Mouse (Mus musculus) heart, adult 8-10 months (tissue): ENCODE measurements around the gene Btbd6. TPM values are rescaled to one million over a fixed set of nuclear protein-coding genes. Genes with fewer than 3 reads are reported as not detected.

Experiments
- DNase-seq: peaks from one replicate; pipeline ENCODE4 v3.0.0; 2022; ENCODE audit warnings: low spot score
- total RNA-seq, 4 experiments: library from RNA; stranded (reverse); gene quantifications; 2 replicates each; pipeline ENCODE4 v1.2.4; 2022

Btbd6 gene
- total RNA-seq = 10 to 100 TPM; 21.6 to 29.6 (median 26.3) TPM

GRCm38 (mm10) chr12:112976371-112977073 lies at the start of gene Btbd6:
Btbd6 (plus strand) TSS chr12:112976482.
- peak; percentile 83 for DNase-seq

- no peak for DNase-seq
Measured at GRCm38 (mm10) chr12:112927265-112927664, 49.0 kb upstream of the Btbd6 start.

- no peak for DNase-seq
Measured at GRCm38 (mm10) chr12:112928401-112929241, 47.7 kb upstream of the Btbd6 start.

- peak; percentile 61 for DNase-seq
Measured at GRCm38 (mm10) chr12:112929562-112930352, 46.5 kb upstream of the Btbd6 start, which contains the start of gene Jag2. Jag2 (minus strand) TSS chr12:112929776.

GRCm38 (mm10) chr12:112932647-112933046 lies 43.6 kb upstream of the Btbd6 start:
- DNase-seq = no peak

GRCm38 (mm10) chr12:112937906-112938305 lies 38.4 kb upstream of the Btbd6 start:
- DNase-seq = no peak

GRCm38 (mm10) chr12:112938366-112938765 lies 37.9 kb upstream of the Btbd6 start:
- DNase-seq = no peak

GRCm38 (mm10) chr12:112938873-112939565 lies 37.3 kb upstream of the Btbd6 start:
- no peak for DNase-seq

GRCm38 (mm10) chr12:112940238-112940637 lies 36.0 kb upstream of the Btbd6 start:
- no peak for DNase-seq

GRCm38 (mm10) chr12:112940710-112941109 lies 35.6 kb upstream of the Btbd6 start:
- no peak for DNase-seq

- no peak for DNase-seq
Measured at GRCm38 (mm10) chr12:112941156-112941775, 35.0 kb upstream of the Btbd6 start.

- peak; percentile 73 for DNase-seq
Measured at GRCm38 (mm10) chr12:112941776-112942713, 34.2 kb upstream of the Btbd6 start, which contains the start of gene Nudt14. Nudt14 (minus strand) TSS chr12:112942124.

GRCm38 (mm10) chr12:112943669-112944068 lies 32.6 kb upstream of the Btbd6 start:
- no peak for DNase-seq

GRCm38 (mm10) chr12:112947307-112947706 lies 29.0 kb upstream of the Btbd6 start:
- no peak for DNase-seq

- peak; percentile 81 for DNase-seq
Measured at GRCm38 (mm10) chr12:112950040-112950760, 26.1 kb upstream of the Btbd6 start.

- DNase-seq = no peak
Measured at GRCm38 (mm10) chr12:112950761-112951129, 25.5 kb upstream of the Btbd6 start.

- DNase-seq = no peak
Measured at GRCm38 (mm10) chr12:112951150-112951842, 25.0 kb upstream of the Btbd6 start.

- DNase-seq = peak; percentile 72
Measured at GRCm38 (mm10) chr12:112952433-112952832, 23.8 kb upstream of the Btbd6 start.
